17 mouse cellular contexts compared by ENCODE assay signal in genomic region chr19:5953201-5953770, GRCm38 (mm10). TPM values are rescaled to one million over a fixed set of nuclear protein-coding genes. Genes with fewer than 3 reads are reported as not detected.
A peak's percentile ranks its signal among the peaks of the same experiment; 100 is the strongest.
DNase-seq lines count a peak whose midpoint lies in the region; ATAC-seq lines count a peak whose summit lies in the region.
"Had no signal": no experiment of that assay in that cellular context is flagged by ENCODE, and none has a peak within 500 bp of the region (broad histone marks: within the 10 kb centered on the region; RNA-seq: fewer than 3 reads in every experiment).

No protein-coding gene starts in this region.

- no peak for DNase-seq in heart, postnatal 36 days
- DNase-seq in lung, postnatal 36 days: no peak
- DNase-seq in spleen, postnatal 4 days (ENCODE audit: low spot score in 2 of 2): no peak
- no peak for DNase-seq in thymus, postnatal 0 days (ENCODE audit: low spot score)
- DNase-seq: cerebellum, adult 11-12 months; gastrocnemius, postnatal 10 days; lung, adult 2 months had no signal

- no peaks in the 10 kb centered on the region for H3K27me3 ChIP-seq in heart, embryonic 11.5 days (ENCODE audit: control insufficient read depth, insufficient read depth, low read length)
- no peaks in the 10 kb centered on the region for H3K27me3 ChIP-seq in lung, embryonic 15.5 days
- no peaks in the 10 kb centered on the region for H3K27me3 ChIP-seq in intestine, embryonic 15.5 days (replicated peaks)
- H3K27me3 ChIP-seq: forebrain, embryonic 13.5 days; midbrain, embryonic 12.5 days; neural tube, embryonic 12.5 days had no signal

- peaks cover 8% of the 10 kb centered on the region for H3K36me3 ChIP-seq in heart, embryonic 11.5 days (ENCODE audit: control insufficient read depth, insufficient read depth, low read length)
- H3K36me3 ChIP-seq in lung, embryonic 15.5 days: peaks cover 70% of the 10 kb centered on the region
- peaks cover 30% of the 10 kb centered on the region for H3K36me3 ChIP-seq in intestine, embryonic 15.5 days

- no peak overlapping the region for H3K4me3 ChIP-seq in heart, embryonic 11.5 days (ENCODE audit: low read depth, low read length)
- H3K4me3 ChIP-seq in lung, embryonic 15.5 days: no peak overlapping the region
- H3K4me3 ChIP-seq in intestine, embryonic 15.5 days (replicated peaks): no peak overlapping the region
- H3K4me3 ChIP-seq: forebrain, embryonic 13.5 days; midbrain, embryonic 12.5 days; neural tube, embryonic 12.5 days had no signal

- WGBS in heart, embryonic 11.5 days (ENCODE audit: insufficient replicate concordance): 75% methylated on average over 19 of the region's 19 CpGs
- WGBS in lung, embryonic 15.5 days: 88% methylated on average over 19 of the region's 19 CpGs
- WGBS in intestine, embryonic 15.5 days: 90% methylated on average over 19 of the region's 19 CpGs

- no peak overlapping the region for H3K9ac ChIP-seq in heart, embryonic 11.5 days (ENCODE audit: low read depth, low read length)
- no peak overlapping the region for H3K9ac ChIP-seq in lung, embryonic 15.5 days
- H3K9ac ChIP-seq in intestine, embryonic 15.5 days: no peak overlapping the region
- H3K9ac ChIP-seq: forebrain, embryonic 13.5 days; midbrain, embryonic 12.5 days; neural tube, embryonic 12.5 days had no signal

- H3K4me2 ChIP-seq in heart, embryonic 11.5 days: 0 out of 2 replicates have a peak overlapping the region, but pooled peaks have one; percentile 29
- H3K4me2 ChIP-seq in lung, embryonic 15.5 days: no peak overlapping the region
- H3K4me2 ChIP-seq in intestine, embryonic 15.5 days (replicated peaks): no peak overlapping the region
- H3K4me2 ChIP-seq: forebrain, embryonic 13.5 days; midbrain, embryonic 12.5 days; neural tube, embryonic 12.5 days had no signal

- peaks cover 28% of the 10 kb centered on the region for H3K4me1 ChIP-seq in heart, embryonic 11.5 days (ENCODE audit: control insufficient read depth, insufficient read depth, low read length)
- H3K4me1 ChIP-seq in lung, embryonic 15.5 days: peaks cover 20% of the 10 kb centered on the region
- H3K4me1 ChIP-seq in intestine, embryonic 15.5 days (replicated peaks): peaks cover 26% of the 10 kb centered on the region
- H3K4me1 ChIP-seq: forebrain, embryonic 13.5 days; midbrain, embryonic 12.5 days; neural tube, embryonic 12.5 days had no signal

- H3K9me3 ChIP-seq in heart, embryonic 11.5 days (replicated peaks; ENCODE audit: control insufficient read depth, low read length): no peaks in the 10 kb centered on the region
- no peaks in the 10 kb centered on the region for H3K9me3 ChIP-seq in lung, embryonic 15.5 days
- no peaks in the 10 kb centered on the region for H3K9me3 ChIP-seq in intestine, embryonic 15.5 days
- H3K9me3 ChIP-seq: forebrain, embryonic 13.5 days; midbrain, embryonic 12.5 days; neural tube, embryonic 12.5 days had no signal

- intact Hi-C loops in heart, postnatal 36 days (cut with DNase I): loop anchor here (1.0 to 5.0 kb wide), 2 partner anchors 13 to 261 kb away; no protein-coding TSS in a partner anchor

- ATAC-seq in heart, embryonic 11.5 days (replicated peaks; ENCODE audit: insufficient number of reproducible peaks, low FRiP score, low TSS enrichment): no peak
- no peak for ATAC-seq in lung, embryonic 15.5 days (ENCODE audit: borderline replicate concordance, extremely low read depth, low FRiP score, low TSS enrichment)
- no peak for ATAC-seq in intestine, embryonic 15.5 days
- ATAC-seq: forebrain, embryonic 13.5 days; hindbrain, postnatal 0 days had no signal

- peak overlapping the region; percentile 86 for H3K27ac ChIP-seq in heart, embryonic 11.5 days (ENCODE audit: low read depth, low read length)
- peak overlapping the region; percentile 67; the same call in 1 of the 2 replicates for H3K27ac ChIP-seq in lung, embryonic 15.5 days
- H3K27ac ChIP-seq in intestine, embryonic 15.5 days: peak overlapping the region; percentile 9; the same call in 1 of the 2 replicates
- H3K27ac ChIP-seq: forebrain, embryonic 13.5 days; hindbrain, postnatal 0 days; midbrain, embryonic 12.5 days; neural tube, embryonic 12.5 days had no signal

RNA-seq across cellular contexts. Expression of gene Pola2, which starts 10.7 kb away (rescaled TPM):
- 58.9 and 59.2 TPM in 2 replicates for polyA plus RNA-seq in heart, embryonic 11.5 days (2014; fragmentation: Nextera tagmentation; extraction: Ambion mirVana)
- 10 to 100 TPM; 10.6 to 10.9 TPM for total RNA-seq in heart, postnatal 36 days (2021)
- 72.3 and 75.3 TPM in 2 replicates for polyA plus RNA-seq in lung, embryonic 15.5 days (2015; fragmentation: Nextera tagmentation; extraction: Ambion mirVana)
- 64.0 and 65.8 TPM in 2 replicates for polyA plus RNA-seq in intestine, embryonic 15.5 days (2015; fragmentation: Nextera tagmentation; extraction: Ambion mirVana)
- polyA plus RNA-seq in thymus, postnatal 0 days (2015; fragmentation: Nextera tagmentation; extraction: Ambion mirVana): 61.4 and 71.4 TPM in 2 replicates

RNA-seq across cellular contexts. Expression of gene Cdc42ep2, which starts 28.7 kb away (rescaled TPM):
- polyA plus RNA-seq in heart, embryonic 11.5 days (2014; fragmentation: Nextera tagmentation; extraction: Ambion mirVana): 6.3 and 7.6 TPM in 2 replicates
- total RNA-seq in heart, postnatal 36 days (2021): 1 to 10 TPM; 9.3 to 9.5 TPM
- polyA plus RNA-seq in lung, embryonic 15.5 days (2015; fragmentation: Nextera tagmentation; extraction: Ambion mirVana): 12.0 and 14.1 TPM in 2 replicates
- 11.9 and 12.4 TPM in 2 replicates for polyA plus RNA-seq in intestine, embryonic 15.5 days (2015; fragmentation: Nextera tagmentation; extraction: Ambion mirVana)
- 5.2 and 6.7 TPM in 2 replicates for polyA plus RNA-seq in thymus, postnatal 0 days (2015; fragmentation: Nextera tagmentation; extraction: Ambion mirVana)

RNA-seq across cellular contexts. Expression of gene Slc22a20, which starts 32.7 kb away (rescaled TPM):
- not detected in 2 replicates for polyA plus RNA-seq in heart, embryonic 11.5 days (2014; fragmentation: Nextera tagmentation; extraction: Ambion mirVana)
- total RNA-seq in heart, postnatal 36 days (2021): not detected
- polyA plus RNA-seq in lung, embryonic 15.5 days (2015; fragmentation: Nextera tagmentation; extraction: Ambion mirVana): not detected in 2 replicates
- not detected in 2 replicates for polyA plus RNA-seq in intestine, embryonic 15.5 days (2015; fragmentation: Nextera tagmentation; extraction: Ambion mirVana)
- polyA plus RNA-seq in thymus, postnatal 0 days (2015; fragmentation: Nextera tagmentation; extraction: Ambion mirVana): not detected in 2 replicates
- total RNA-seq: adrenal gland, adult 18-20 months; gastrocnemius, postnatal 10 days; hindbrain, postnatal 0 days; layer of hippocampus, adult 8-10 months; left cerebral cortex, postnatal 25 days had no signal
- polyA plus RNA-seq: forebrain, embryonic 13.5 days; hindbrain, postnatal 0 days; lung, adult 2 months; midbrain, embryonic 12.5 days; neural tube, embryonic 12.5 days had no signal

RNA-seq across cellular contexts. Expression of gene Dpf2, which starts 40.5 kb away (rescaled TPM):
- polyA plus RNA-seq in heart, embryonic 11.5 days (2014; fragmentation: Nextera tagmentation; extraction: Ambion mirVana): 105 and 119 TPM in 2 replicates
- total RNA-seq in heart, postnatal 36 days (2021): 10 to 100 TPM; 75.8 to 96.2 TPM
- polyA plus RNA-seq in lung, embryonic 15.5 days (2015; fragmentation: Nextera tagmentation; extraction: Ambion mirVana): 142 and 147 TPM in 2 replicates
- 109 and 118 TPM in 2 replicates for polyA plus RNA-seq in intestine, embryonic 15.5 days (2015; fragmentation: Nextera tagmentation; extraction: Ambion mirVana)
- polyA plus RNA-seq in thymus, postnatal 0 days (2015; fragmentation: Nextera tagmentation; extraction: Ambion mirVana): 104 and 116 TPM in 2 replicates

RNA-seq across cellular contexts. Expression of gene Tigd3, which starts 59.3 kb away (rescaled TPM):
- polyA plus RNA-seq in heart, embryonic 11.5 days (2014; fragmentation: Nextera tagmentation; extraction: Ambion mirVana): 1.5 and 2.6 TPM in 2 replicates
- total RNA-seq in heart, postnatal 36 days (2021): under 1 TPM; 0.57 to 0.64 TPM
- 3.2 and 3.6 TPM in 2 replicates for polyA plus RNA-seq in lung, embryonic 15.5 days (2015; fragmentation: Nextera tagmentation; extraction: Ambion mirVana)
- polyA plus RNA-seq in intestine, embryonic 15.5 days (2015; fragmentation: Nextera tagmentation; extraction: Ambion mirVana): 1.9 and 2.7 TPM in 2 replicates
- polyA plus RNA-seq in thymus, postnatal 0 days (2015; fragmentation: Nextera tagmentation; extraction: Ambion mirVana): 3.3 and 4.1 TPM in 2 replicates

Comparison
In these comparisons a context has a peak if more than half of its experiments do, and no peak if none do; other contexts are left out.
1. H3K27ac ChIP-seq: peak in every context shown above with its lines; median percentile 86 in heart, embryonic 11.5 days; 67 in lung, embryonic 15.5 days; 9 in intestine, embryonic 15.5 days.